Mouse (Mus musculus): Measurements from ENCODE around the gene Cav3.

Gene Cav3

GRCm38 (mm10) chr6:112459341-112459749, at the start of gene Cav3:
Gene Cav3, plus strand, starts transcription at chr6:112459505.
- DNase-seq = no peak

GRCm38 (mm10) chr6:112419333-112419732, 40.0 kb upstream of the Cav3 start:
- peak; percentile 23 for DNase-seq

- DNase-seq = no peak
These were observed 38.4 kb upstream of the Cav3 start for GRCm38 (mm10) chr6:112420883-112421282.

GRCm38 (mm10) chr6:112423746-112424501, 35.4 kb upstream of the Cav3 start:
- DNase-seq = peak; percentile 58

GRCm38 (mm10) chr6:112426018-112426732, 33.1 kb upstream of the Cav3 start:
- DNase-seq = peak; percentile 10

GRCm38 (mm10) chr6:112445675-112446074, 13.6 kb upstream of the Cav3 start:
- no peak for DNase-seq

- DNase-seq = no peak
These were observed 2.2 kb downstream of the Cav3 start for GRCm38 (mm10) chr6:112461459-112461858.

- DNase-seq = no peak
These were observed 4.0 kb downstream of the Cav3 start for GRCm38 (mm10) chr6:112463331-112463730.

- peak; percentile 11 for DNase-seq
These were observed 6.1 kb downstream of the Cav3 start for GRCm38 (mm10) chr6:112465441-112465840.

- no peak for DNase-seq
These were observed 6.7 kb downstream of the Cav3 start for GRCm38 (mm10) chr6:112466001-112466400.

- DNase-seq = no peak
These were observed 12.3 kb downstream of the Cav3 start for GRCm38 (mm10) chr6:112471644-112472043.

- no peak for DNase-seq
These were observed 20.6 kb downstream of the Cav3 start for GRCm38 (mm10) chr6:112479861-112480260.

GRCm38 (mm10) chr6:112484316-112484715, 25.0 kb downstream of the Cav3 start:
- peak; percentile 36 for DNase-seq

GRCm38 (mm10) chr6:112487993-112488392, 28.7 kb downstream of the Cav3 start:
- DNase-seq = no peak

- no peak for DNase-seq
These were observed 29.5 kb downstream of the Cav3 start for GRCm38 (mm10) chr6:112488821-112489180.

GRCm38 (mm10) chr6:112489181-112489909, 30.0 kb downstream of the Cav3 start:
- DNase-seq = no peak

GRCm38 (mm10) chr6:112489910-112490559, 30.7 kb downstream of the Cav3 start, which contains the start of gene Oxtr:
Gene Oxtr, minus strand, starts transcription at chr6:112489943.
- no peak for DNase-seq

- peak; percentile 81 for DNase-seq
These were observed 31.4 kb downstream of the Cav3 start for GRCm38 (mm10) chr6:112490625-112491242.

GRCm38 (mm10) chr6:112491521-112491920, 32.2 kb downstream of the Cav3 start:
- no peak for DNase-seq

GRCm38 (mm10) chr6:112492656-112493055, 33.4 kb downstream of the Cav3 start:
- DNase-seq = no peak

GRCm38 (mm10) chr6:112493371-112493770, 34.1 kb downstream of the Cav3 start:
- DNase-seq = no peak

- DNase-seq = no peak
These were observed 35.3 kb downstream of the Cav3 start for GRCm38 (mm10) chr6:112494620-112495081.

Measured in right cerebral cortex, adult 18-20 months (tissue).